Mouse (Mus musculus) retina, embryonic 14.5 days (tissue): Measurements from ENCODE around the gene Irgm2.
"Not testable (repeated sequence)": the region's sequence is repeated elsewhere in the genome, so short reads cannot be mapped to it uniquely, and the experiment has no call there.

Source experiments
- DNase-seq: peaks from one replicate; pipeline ENCODE4 v3.0.0-alpha.2; 2015; ENCODE audit warnings: low spot score

The Irgm2 gene

GRCm38 (mm10) chr11:58199229-58200037, at the start of gene Irgm2, which contains the start of gene Igtp:
TSS of gene Irgm2 (plus strand) at chr11:58199618.
TSS of gene Igtp (plus strand) at chr11:58199556.
- peak; percentile 27 for DNase-seq

DNA sequence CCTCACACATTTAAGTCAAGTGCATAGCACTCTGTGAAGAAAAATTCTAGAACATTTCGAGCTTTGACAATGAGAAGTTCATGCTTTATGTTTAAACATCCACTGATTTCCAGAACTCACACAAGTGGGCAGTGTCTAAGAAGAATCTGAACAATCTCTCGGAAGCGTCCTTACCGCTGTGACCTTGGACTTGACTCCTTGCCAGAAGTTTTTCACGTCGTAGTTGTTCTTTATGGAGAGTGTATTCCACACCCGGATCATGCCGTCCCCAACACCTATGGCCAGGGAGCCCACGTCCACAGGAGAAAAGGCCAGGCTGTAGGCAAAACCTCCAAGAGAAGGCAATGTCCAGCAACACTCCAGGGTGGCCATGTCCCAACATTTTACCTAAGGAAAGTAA, 44.0 kb upstream of the Irgm2 start:
- DNase-seq = no peak

DNA sequence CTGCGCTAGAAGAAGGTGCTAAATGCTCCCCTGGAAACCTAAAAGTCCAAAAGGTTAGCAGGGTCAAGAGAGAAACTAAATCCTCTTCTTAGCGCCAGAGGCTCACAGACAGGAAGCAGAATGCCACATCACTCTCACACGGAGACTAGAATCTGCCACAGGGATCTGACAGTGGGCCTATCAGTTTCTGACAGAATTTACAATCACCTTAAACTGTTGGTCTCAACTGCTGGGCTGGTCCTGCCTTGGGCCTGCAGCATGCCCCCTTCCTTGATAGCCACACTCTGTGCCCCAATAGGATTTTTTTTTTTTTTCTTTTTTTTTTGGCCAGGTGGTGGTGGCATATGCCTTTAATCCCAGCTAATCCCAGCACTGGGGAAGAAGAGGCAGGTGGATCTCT, 42.5 kb upstream of the Irgm2 start:
- no peak for DNase-seq

GRCm38 (mm10) chr11:58165072-58165471, 34.3 kb upstream of the Irgm2 start:
- DNase-seq = peak; percentile 23

DNA sequence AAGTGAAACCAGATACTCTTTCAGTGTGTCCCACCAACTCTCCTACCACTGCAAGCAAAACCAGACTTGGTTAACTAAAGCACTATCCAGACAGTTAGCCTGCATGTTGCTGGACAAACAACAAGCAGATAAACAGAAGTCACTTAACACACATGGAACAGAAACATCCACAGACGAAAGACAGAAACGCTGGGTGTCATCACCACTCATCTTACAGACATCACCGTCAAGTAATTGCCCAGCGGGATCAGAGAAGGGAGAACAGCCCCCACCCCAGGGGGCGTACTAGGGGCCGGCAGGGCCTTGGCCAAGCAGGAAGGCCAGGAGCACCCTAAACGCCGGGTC, 31.6 kb upstream of the Irgm2 start:
- no peak for DNase-seq

GRCm38 (mm10) chr11:58168167-58168915, 31.1 kb upstream of the Irgm2 start, which contains the start of gene Gemin5:
TSS of gene Gemin5 (minus strand) at chr11:58168539.
- DNase-seq = peak; percentile 91

- DNase-seq = no peak
Measured at GRCm38 (mm10) chr11:58169666-58170065, 29.8 kb upstream of the Irgm2 start.

GRCm38 (mm10) chr11:58171459-58172091, 27.8 kb upstream of the Irgm2 start, which contains the start of gene Mrpl22:
TSS of gene Mrpl22 (plus strand) at chr11:58171661.
- peak; percentile 98 for DNase-seq

DNA sequence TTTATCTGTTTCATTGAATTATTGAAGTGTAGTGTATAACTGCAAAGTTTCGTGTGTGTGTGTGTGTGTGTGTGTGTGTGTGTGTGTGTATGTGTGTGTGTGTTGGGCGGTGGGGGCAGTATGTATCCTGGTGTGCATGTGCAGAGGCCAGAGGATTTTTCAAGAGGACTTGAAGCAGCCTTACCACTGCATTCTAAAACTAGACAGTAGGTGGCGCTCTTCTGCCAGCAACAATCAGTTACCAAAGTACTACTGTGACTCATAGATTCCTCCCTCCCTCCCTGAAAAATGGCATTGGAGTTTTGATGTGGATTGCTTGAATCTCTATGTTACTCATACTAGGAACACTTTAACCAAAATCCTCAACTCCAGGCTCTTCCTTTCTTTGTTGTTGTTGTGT, 19.9 kb upstream of the Irgm2 start:
- peak; percentile 91 for DNase-seq

- DNase-seq = not testable (repeated sequence)
Measured at GRCm38 (mm10) chr11:58179986-58180385, 19.4 kb upstream of the Irgm2 start.

- DNase-seq = no peak
Measured at GRCm38 (mm10) chr11:58180756-58181155, 18.7 kb upstream of the Irgm2 start.

DNA sequence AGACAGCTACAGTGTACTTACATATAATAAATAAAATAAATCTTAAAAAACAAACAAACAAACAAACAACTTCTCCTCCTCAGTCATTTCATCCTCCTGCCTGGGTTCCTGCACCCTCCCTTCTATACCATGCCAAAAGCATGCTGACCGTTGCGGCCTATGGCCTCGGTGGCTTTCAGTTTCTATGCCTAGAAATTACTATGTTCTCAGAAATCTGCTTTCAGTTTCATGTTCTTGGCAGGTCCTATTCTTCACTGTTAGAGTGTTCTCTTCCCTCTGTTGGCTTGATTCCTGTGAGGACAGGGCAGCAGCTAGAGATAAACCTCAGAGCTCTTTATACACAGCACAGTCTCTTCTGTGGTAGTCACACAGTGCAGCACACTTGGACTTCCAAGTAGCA, 15.8 kb upstream of the Irgm2 start:
- no peak for DNase-seq

GRCm38 (mm10) chr11:58189675-58190074, 9.7 kb upstream of the Irgm2 start:
- DNase-seq = no peak

DNA sequence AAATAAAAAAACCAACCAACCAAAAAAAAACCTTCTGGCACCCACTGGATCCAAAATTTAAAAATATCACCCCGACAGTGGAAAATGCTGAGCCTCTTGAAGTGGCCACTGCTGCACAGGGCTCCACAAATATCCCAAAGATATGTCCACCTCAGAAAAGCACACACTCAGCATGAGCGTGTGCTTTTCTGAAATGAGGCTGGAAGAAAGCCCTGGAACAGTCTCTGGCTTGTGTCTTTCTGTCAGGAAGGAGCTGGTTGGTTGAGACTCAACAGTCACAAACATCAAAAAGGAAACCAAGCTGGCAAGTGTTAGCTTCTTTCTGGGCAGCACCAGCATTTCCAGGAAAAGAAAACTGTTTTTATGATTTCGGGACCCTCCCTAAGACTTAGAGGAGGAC, 6.1 kb upstream of the Irgm2 start:
- no peak for DNase-seq

DNA sequence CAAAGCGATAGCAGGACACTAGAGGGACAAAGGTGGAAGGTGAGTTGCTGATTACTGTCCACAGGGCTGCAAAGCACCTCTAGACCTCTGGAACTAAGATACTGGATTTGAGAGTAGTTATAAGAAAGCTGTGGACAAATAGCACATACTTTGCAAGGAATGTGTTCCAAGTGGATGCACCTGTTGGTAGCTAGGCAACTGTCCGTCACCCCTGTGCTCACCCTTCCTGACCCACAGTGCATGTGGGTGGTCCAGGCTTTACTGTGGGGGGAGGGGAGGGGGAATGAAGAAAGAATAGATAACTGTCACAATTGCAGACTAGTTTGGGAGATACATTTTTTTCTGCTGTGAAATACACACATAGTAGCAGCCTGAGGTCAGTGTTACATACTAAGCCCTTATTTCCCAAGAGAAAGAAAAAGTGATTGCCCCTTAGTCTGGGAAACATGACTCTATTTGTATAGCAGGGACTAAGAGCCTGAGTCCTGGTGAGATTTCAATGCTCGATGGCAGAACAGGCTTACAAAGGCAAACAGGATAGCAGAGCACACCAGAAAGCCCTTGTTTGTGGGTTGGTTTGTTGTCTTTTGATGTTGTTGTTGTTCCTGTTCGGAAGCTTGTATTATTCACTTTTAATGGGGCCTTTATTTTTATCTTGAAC, 5.4 kb upstream of the Irgm2 start:
- no peak for DNase-seq

GRCm38 (mm10) chr11:58198663-58199062, 755 bp upstream of the Irgm2 start:
- no peak for DNase-seq

DNA sequence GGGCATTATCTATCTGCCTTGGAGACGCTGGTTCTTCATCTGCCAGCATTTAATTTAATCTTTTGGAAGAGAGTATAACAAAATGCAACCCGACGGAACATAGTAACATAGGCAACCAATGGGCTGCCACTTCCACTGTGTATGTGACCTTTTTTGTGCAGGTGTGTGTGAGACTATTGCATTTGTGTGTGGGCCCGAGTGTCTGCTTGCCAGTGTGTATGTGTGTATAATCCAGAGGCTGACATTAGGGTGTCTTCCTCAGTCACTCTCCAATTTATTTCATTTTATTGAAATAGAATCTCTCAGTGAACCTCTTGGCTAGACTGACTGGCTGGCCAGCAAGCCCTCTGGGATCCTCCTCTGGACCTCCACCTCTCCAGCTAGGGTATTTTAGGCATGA, 808 bp downstream of the Irgm2 start:
- DNase-seq = no peak

DNA sequence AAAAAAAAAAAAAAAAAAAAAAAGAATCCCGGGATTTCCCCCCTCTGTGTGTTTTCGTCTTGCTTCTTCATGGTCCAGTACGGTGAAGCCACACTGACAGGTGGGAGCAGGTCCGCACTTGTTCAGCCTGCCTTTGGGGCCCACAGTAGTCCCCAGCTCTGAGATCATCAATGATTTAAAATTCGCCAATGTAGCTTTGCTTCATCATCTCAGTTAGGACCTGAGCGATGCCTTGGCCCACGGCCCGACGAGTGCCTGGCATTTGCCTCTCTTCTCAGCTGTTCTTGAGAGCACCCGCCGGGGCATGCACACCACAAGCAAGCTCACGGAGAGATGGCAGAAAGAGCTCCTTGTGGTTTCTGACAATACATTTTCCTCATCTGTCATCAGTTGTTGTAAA, 1.6 kb downstream of the Irgm2 start:
- DNase-seq = no peak

DNA sequence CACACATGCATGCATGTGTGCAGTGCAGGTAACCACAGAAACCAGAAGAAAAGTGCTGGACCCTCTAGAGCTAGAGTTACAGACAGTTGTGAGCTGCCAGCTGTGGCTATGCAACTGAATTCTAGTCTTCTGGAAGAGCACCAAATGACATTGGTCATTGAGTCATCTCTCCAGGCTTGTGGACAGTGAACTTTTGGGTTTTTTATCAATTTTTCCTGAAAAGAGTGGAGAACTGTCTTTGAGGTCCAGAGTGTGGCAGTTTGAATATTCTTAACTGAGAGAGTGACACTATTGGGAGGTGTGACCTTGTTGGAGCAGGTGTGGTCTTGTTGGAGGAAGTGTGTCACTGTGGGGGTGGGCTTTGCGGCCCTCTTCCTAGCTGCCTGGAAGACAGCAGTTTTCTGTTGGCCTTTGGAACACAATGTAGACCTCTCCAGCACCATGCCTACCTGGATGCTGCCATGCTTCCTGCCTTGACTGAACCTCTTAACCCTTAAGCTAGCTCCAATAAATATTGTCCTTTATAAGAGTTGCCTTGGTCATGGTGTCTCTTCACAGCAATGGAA, 11.0 kb downstream of the Irgm2 start:
- no peak for DNase-seq

GRCm38 (mm10) chr11:58211062-58211681, 11.8 kb downstream of the Irgm2 start:
- DNase-seq = no peak

DNA sequence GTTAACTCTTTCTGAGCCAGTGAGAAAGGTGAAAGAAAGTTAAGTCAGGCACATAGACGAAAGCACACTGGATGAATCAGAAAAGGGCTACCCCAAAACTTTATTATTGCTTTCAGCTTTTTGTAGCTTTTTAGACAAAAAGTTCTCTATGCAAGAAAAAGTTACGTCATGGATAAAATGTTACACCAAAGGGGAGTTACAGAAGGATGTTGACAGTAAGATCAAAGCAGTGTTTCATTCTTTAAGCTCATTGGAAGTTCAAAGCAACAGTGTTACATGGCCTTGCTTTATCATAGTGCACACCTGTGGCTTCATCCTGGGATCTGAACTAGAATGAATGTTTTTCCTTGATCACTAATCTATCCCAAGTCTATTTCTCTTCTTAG, 12.3 kb downstream of the Irgm2 start:
- no peak for DNase-seq
